Mouse (Mus musculus) R1 (cell line): ENCODE results near the gene Gm10310.
A peak's percentile ranks its signal among the peaks of the same experiment; 100 is the strongest.
"Not testable (repeated sequence)": the region's sequence is repeated elsewhere in the genome, so short reads cannot be mapped to it uniquely, and the experiment has no call there.

Experiments
- DNase-seq: peaks from one replicate; pipeline ENCODE4 v3.0.0-alpha.2; 2018; ENCODE audit warnings: low read depth, low spot score

Gm10310 gene

GRCm38 (mm10) chr10:129984962-129985361 lies at the start of gene Gm10310:
Gm10310 (minus strand) TSS chr10:129985062.
- not testable (repeated sequence) for DNase-seq

- no peak for DNase-seq
Measured at GRCm38 (mm10) chr10:130030048-130030447, 45.2 kb upstream of the Gm10310 start, which contains the start of gene Olfr821. Olfr821 (plus strand) TSS chr10:130030348.

- no peak for DNase-seq
Measured at GRCm38 (mm10) chr10:130012321-130012720, 27.5 kb upstream of the Gm10310 start, which contains the start of gene Olfr820. Olfr820 (plus strand) TSS chr10:130012621.

GRCm38 (mm10) chr10:130005366-130005765 lies 20.5 kb upstream of the Gm10310 start:
- peak; percentile 97 for DNase-seq

- peak; percentile 97 for DNase-seq
Measured at GRCm38 (mm10) chr10:130004104-130004503, 19.2 kb upstream of the Gm10310 start.

- not testable (repeated sequence) for DNase-seq
Measured at GRCm38 (mm10) chr10:129981867-129982266, 3.0 kb downstream of the Gm10310 start.

- DNase-seq, result not testable (repeated sequence)
Measured at GRCm38 (mm10) chr10:129976040-129976439, 8.8 kb downstream of the Gm10310 start, which contains the start of gene Olfr247. Olfr247 (minus strand) TSS chr10:129976140.

GRCm38 (mm10) chr10:129972994-129973393 lies 11.9 kb downstream of the Gm10310 start:
- not testable (repeated sequence) for DNase-seq

- not testable (repeated sequence) for DNase-seq
Measured at GRCm38 (mm10) chr10:129967166-129967565, 17.7 kb downstream of the Gm10310 start, which contains the start of gene Olfr819. Olfr819 (minus strand) TSS chr10:129967266.

- not testable (repeated sequence) for DNase-seq
Measured at GRCm38 (mm10) chr10:129966232-129966631, 18.6 kb downstream of the Gm10310 start.

- DNase-seq, result no peak
Measured at GRCm38 (mm10) chr10:129949000-129949399, 35.9 kb downstream of the Gm10310 start, which contains the start of gene Olfr818. Olfr818 (minus strand) TSS chr10:129949100.
